Mouse (Mus musculus) kidney, postnatal 0 days (tissue): ENCODE data around the gene Tmem26. TPM values are rescaled to one million over a fixed set of nuclear protein-coding genes. Genes with fewer than 3 reads are reported as not detected.

Source experiments
- ATAC-seq: fragments of 200-750 bp; cut with Nextera tagmentation; replicated peaks from 2 replicates; pipeline ENCODE4 v1.8.0; 2017; ENCODE audit warnings: low read depth, moderate number of reproducible peaks, moderate TSS enrichment, moderate library complexity; ENCODE audit not compliant: low FRiP score
- DNase-seq: peaks from one replicate; pipeline ENCODE4 v3.0.0-alpha.2; 2016; ENCODE audit warnings: low spot score
- H3K27ac ChIP-seq: fragments of 300-500 bp; sonication (generic); 2 replicates; pipeline ENCODE4 v1.5.1; 2014; ENCODE audit warnings: mild to moderate bottlenecking
- H3K27me3 ChIP-seq: fragments of 300-500 bp; sonication (generic); 2 replicates; pipeline ENCODE4 v1.6.1; 2014; ENCODE audit warnings: low read length, mixed read lengths; ENCODE audit not compliant: insufficient read depth
- H3K36me3 ChIP-seq: fragments of 300-500 bp; sonication (generic); 2 replicates; pipeline ENCODE4 v1.6.1; 2014; ENCODE audit warnings: low read length, mixed read lengths; ENCODE audit not compliant: insufficient read depth
- H3K4me1 ChIP-seq: fragments of 300-500 bp; sonication (generic); replicated peaks from 2 replicates; pipeline ENCODE4 v1.6.1; 2014; ENCODE audit warnings: antibody characterized with exemption, low read length, mixed read lengths; ENCODE audit not compliant: insufficient read depth
- H3K4me2 ChIP-seq: fragments of 300-500 bp; sonication (generic); 2 replicates; pipeline ENCODE4 v1.6.1; 2014; ENCODE audit warnings: mild to moderate bottlenecking, low read length, moderate library complexity, mixed read lengths
- H3K4me3 ChIP-seq: fragments of 300-500 bp; sonication (generic); replicated peaks from 2 replicates; pipeline ENCODE4 v1.5.1; 2014; ENCODE audit warnings: low read depth, low read length
- H3K9ac ChIP-seq: fragments of 300-500 bp; sonication (generic); 2 replicates; pipeline ENCODE4 v1.6.1; 2014; ENCODE audit warnings: low read depth, low read length
- H3K9me3 ChIP-seq: fragments of 300-500 bp; sonication (generic); replicated peaks from 2 replicates; pipeline ENCODE4 v1.6.1; 2016; ENCODE audit warnings: low read length, inconsistent platforms, mixed read lengths
- CTCF ChIP-seq: IDR thresholded peaks from 2 replicates; pipeline ENCODE4 v1.5.1; 2016; ENCODE audit warnings: antibody characterized with exemption, low read depth, mild to moderate bottlenecking, moderate library complexity
- WGBS: fragments of 180-500 bp; shearing (Covaris S2); extraction: QIAGEN DNeasy Blood & Tissue Kit; methylation state at CpG from one replicate; pipeline ENCODE4 v1.1.7; 2014; 5-methylcytosine and 5-hydroxymethylcytosine counted together
- polyA plus RNA-seq: library from polyadenylated mRNA; unstranded; fragments of >200 nt; fragmentation: Nextera tagmentation; extraction: Ambion mirVana; gene quantifications from 2 replicates; pipeline ENCODE4 v1.2.1, GENCODE M21; 2015

Gene Tmem26
- polyA plus RNA-seq, 1 experiment from 2014 or later = 6.5 TPM

GRCm38 (mm10) chr10:68782724-68783123 lies 59.3 kb downstream of the Tmem26 start:
- Histone ChIP-seq H3K27ac (no peak overlapping the region), H3K9ac (no peak overlapping the region), H3K27me3 (no peaks in the 10 kb centered on the region), H3K4me3 (no peak overlapping the region), H3K9me3 (no peaks in the 10 kb centered on the region), H3K4me2 (no peak overlapping the region), H3K36me3 (no peaks in the 10 kb centered on the region), H3K4me1 (no peaks in the 10 kb centered on the region)
- TF ChIP-seq CTCF = no peak
- DNase-seq (no peak), ATAC-seq (no peak)
- 70% methylated on average over 6 of the region's 6 CpGs for whole genome bisulfite sequencing

- no peak for TF ChIP-seq CTCF
- Histone ChIP-seq H3K27me3 (no peaks in the 10 kb centered on the region), H3K4me3 (no peak overlapping the region), H3K4me1 (no peaks in the 10 kb centered on the region), H3K9me3 (no peaks in the 10 kb centered on the region), H3K9ac (no peak overlapping the region), H3K4me2 (no peak overlapping the region), H3K27ac (no peak overlapping the region), H3K36me3 (no peaks in the 10 kb centered on the region)
- DNase-seq (no peak), ATAC-seq (no peak)
- WGBS = 88% methylated on average over 2 of the region's 2 CpGs
These were observed 60.4 kb downstream of the Tmem26 start for GRCm38 (mm10) chr10:68783856-68784255.

GRCm38 (mm10) chr10:68784463-68784862 lies 61.0 kb downstream of the Tmem26 start:
- Histone ChIP-seq H3K4me3 (no peak overlapping the region), H3K27me3 (no peaks in the 10 kb centered on the region), H3K9me3 (no peaks in the 10 kb centered on the region), H3K36me3 (no peaks in the 10 kb centered on the region), H3K4me2 (no peak overlapping the region), H3K4me1 (no peaks in the 10 kb centered on the region), H3K9ac (no peak overlapping the region), H3K27ac (no peak overlapping the region)
- TF ChIP-seq CTCF = no peak
- DNase-seq (no peak), ATAC-seq (no peak)
- 88% methylated on average over 1 of the region's 1 CpGs for WGBS

- ATAC-seq (peak; percentile 74; the same call in 1 of the 2 replicates), DNase-seq (peak; percentile 77)
- Histone ChIP-seq H3K4me3 (no peak overlapping the region), H3K9ac (no peak overlapping the region), H3K4me2 (peak overlapping the region; percentile 32), H3K36me3 (no peaks in the 10 kb centered on the region), H3K4me1 (no peaks in the 10 kb centered on the region), H3K9me3 (no peaks in the 10 kb centered on the region), H3K27ac (peak overlapping the region; percentile 51; the same call in 1 of the 2 replicates), H3K27me3 (no peaks in the 10 kb centered on the region)
- WGBS = 9% methylated on average over 3 of the region's 3 CpGs
- TF ChIP-seq CTCF = no peak
These were observed 72.0 kb downstream of the Tmem26 start for GRCm38 (mm10) chr10:68795466-68795865.

DNA sequence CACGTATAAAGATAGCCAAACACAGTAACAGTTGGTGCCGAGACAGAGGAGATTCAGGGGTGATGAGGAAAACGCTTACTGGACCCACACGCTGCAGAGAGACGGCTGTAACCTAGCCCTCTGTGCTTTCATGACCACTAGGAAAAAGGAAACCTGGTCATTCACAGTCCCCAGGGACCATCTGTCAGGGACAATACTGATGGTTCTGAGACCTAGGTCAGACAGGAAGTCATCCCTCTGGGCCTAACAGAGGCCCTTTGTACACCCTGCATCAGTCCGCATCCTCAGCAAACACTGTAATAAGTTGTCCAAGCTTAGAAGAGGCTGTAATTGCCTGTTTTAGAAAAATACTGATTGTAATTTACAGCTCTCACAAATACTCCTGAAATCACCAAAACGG lies 76.4 kb downstream of the Tmem26 start:
- no peak for TF ChIP-seq CTCF
- no peak overlapping the region for H3K9ac ChIP-seq
- no peaks in the 10 kb centered on the region for H3K27me3 ChIP-seq
- ATAC-seq (no peak), DNase-seq (no peak)
- no peak overlapping the region for H3K4me2 ChIP-seq
- no peak overlapping the region for H3K4me3 ChIP-seq
- H3K36me3 ChIP-seq = no peaks in the 10 kb centered on the region
- H3K9me3 ChIP-seq = no peaks in the 10 kb centered on the region
- no peaks in the 10 kb centered on the region for H3K4me1 ChIP-seq
- 29% methylated on average over 7 of the region's 7 CpGs for WGBS
- H3K27ac ChIP-seq = no peak overlapping the region

GRCm38 (mm10) chr10:68800339-68800738 lies 76.9 kb downstream of the Tmem26 start:
- no peak for TF ChIP-seq CTCF
- Histone ChIP-seq H3K27me3 (no peaks in the 10 kb centered on the region), H3K4me1 (no peaks in the 10 kb centered on the region), H3K4me2 (no peak overlapping the region), H3K27ac (no peak overlapping the region), H3K9ac (no peak overlapping the region), H3K4me3 (no peak overlapping the region), H3K9me3 (no peaks in the 10 kb centered on the region), H3K36me3 (no peaks in the 10 kb centered on the region)
- 71% methylated on average over 7 of the region's 7 CpGs for WGBS
- ATAC-seq (no peak), DNase-seq (no peak)

DNA sequence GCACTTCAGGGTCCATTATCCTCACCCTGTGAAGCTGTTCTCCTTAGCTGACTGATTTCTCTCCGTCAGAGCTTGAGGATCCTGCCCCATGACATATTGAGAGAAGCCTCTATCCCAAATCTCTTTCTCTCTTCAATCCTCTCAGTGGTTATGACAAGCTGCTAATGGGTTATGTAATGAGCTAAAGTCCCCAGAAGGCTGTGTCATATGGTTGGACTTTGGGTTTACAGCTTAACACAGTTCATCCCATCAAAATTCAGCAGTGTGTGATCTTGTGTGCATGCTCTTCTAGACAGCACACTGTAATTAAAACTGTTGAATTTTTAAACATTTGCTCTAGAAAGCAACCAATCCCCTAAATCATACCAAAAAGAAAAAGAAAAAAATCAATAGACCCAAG lies 82.9 kb downstream of the Tmem26 start:
- WGBS = 76% methylated on average over 1 of the region's 1 CpGs
- ATAC-seq (0 out of 2 replicates have a peak, but pooled peaks have one; percentile 54), DNase-seq (no peak)
- Histone ChIP-seq H3K27ac (no peak overlapping the region), H3K9me3 (no peaks in the 10 kb centered on the region), H3K36me3 (no peaks in the 10 kb centered on the region), H3K9ac (no peak overlapping the region), H3K4me1 (no peaks in the 10 kb centered on the region), H3K4me3 (no peak overlapping the region), H3K27me3 (no peaks in the 10 kb centered on the region), H3K4me2 (no peak overlapping the region)
- TF ChIP-seq CTCF = no peak
